Mouse (Mus musculus) intestine, embryonic 14.5 days (tissue): Measurements from ENCODE around the gene Gnb2. TPM values are rescaled to one million over a fixed set of nuclear protein-coding genes. Genes with fewer than 3 reads are reported as not detected.
A peak's percentile ranks its signal among the peaks of the same experiment; 100 is the strongest.

Experiments
- ATAC-seq: fragments of 200-750 bp; cut with Nextera tagmentation; replicated peaks from 2 replicates; pipeline ENCODE4 v1.8.0; 2017; ENCODE audit warnings: low read depth, moderate number of reproducible peaks, moderate TSS enrichment, moderate library complexity; ENCODE audit not compliant: low FRiP score, low TSS enrichment
- DNase-seq: peaks from one replicate; pipeline ENCODE4 v3.0.0-alpha.2; 2018; ENCODE audit warnings: low spot score
- H3K27ac ChIP-seq: fragments of 300-500 bp; sonication (generic); 2 replicates; pipeline ENCODE4 v1.5.1; 2014; ENCODE audit warnings: low read depth, mild to moderate bottlenecking, control low read depth
- H3K27me3 ChIP-seq: fragments of 300-500 bp; sonication (generic); replicated peaks from 2 replicates; pipeline ENCODE4 v1.6.1; 2014; ENCODE audit warnings: low read length, control low read depth; ENCODE audit not compliant: control insufficient read depth, insufficient read depth
- H3K36me3 ChIP-seq: fragments of 300-500 bp; sonication (generic); 2 replicates; pipeline ENCODE4 v1.6.1; 2014; ENCODE audit warnings: low read length, control low read depth; ENCODE audit not compliant: control insufficient read depth, insufficient read depth
- H3K4me1 ChIP-seq: fragments of 300-500 bp; sonication (generic); replicated peaks from 2 replicates; pipeline ENCODE4 v1.6.1; 2014; ENCODE audit warnings: low read length, control low read depth, mixed read lengths; ENCODE audit not compliant: control insufficient read depth, insufficient read depth
- H3K4me2 ChIP-seq: fragments of 300-500 bp; sonication (generic); 2 replicates; pipeline ENCODE4 v1.6.1; 2014; ENCODE audit warnings: low read length
- H3K4me3 ChIP-seq: fragments of 300-500 bp; sonication (generic); 2 replicates; pipeline ENCODE4 v1.5.1; 2014; ENCODE audit warnings: low read depth, low read length, control low read depth, mixed read lengths
- H3K9ac ChIP-seq: fragments of 300-500 bp; sonication (generic); 2 replicates; pipeline ENCODE4 v1.6.1; 2014; ENCODE audit warnings: mild to moderate bottlenecking, low read length
- H3K9me3 ChIP-seq: fragments of 300-500 bp; sonication (generic); 2 replicates; pipeline ENCODE4 v1.6.1; 2016; ENCODE audit warnings: low read length, control low read depth; ENCODE audit not compliant: control insufficient read depth
- WGBS: fragments of 180-500 bp; shearing (Covaris S2); extraction: QIAGEN DNeasy Blood & Tissue Kit; methylation state at CpG from one replicate; pipeline ENCODE4 v1.1.7; 2014; 5-methylcytosine and 5-hydroxymethylcytosine counted together
- polyA plus RNA-seq: library from polyadenylated mRNA; unstranded; fragments of >200 nt; fragmentation: Nextera tagmentation; extraction: Ambion mirVana; gene quantifications from 2 replicates; pipeline ENCODE4 v1.2.1, GENCODE M21; 2014

Gnb2 gene
- polyA plus RNA-seq, 1 experiment from 2014 or later, result 430 TPM

DNA sequence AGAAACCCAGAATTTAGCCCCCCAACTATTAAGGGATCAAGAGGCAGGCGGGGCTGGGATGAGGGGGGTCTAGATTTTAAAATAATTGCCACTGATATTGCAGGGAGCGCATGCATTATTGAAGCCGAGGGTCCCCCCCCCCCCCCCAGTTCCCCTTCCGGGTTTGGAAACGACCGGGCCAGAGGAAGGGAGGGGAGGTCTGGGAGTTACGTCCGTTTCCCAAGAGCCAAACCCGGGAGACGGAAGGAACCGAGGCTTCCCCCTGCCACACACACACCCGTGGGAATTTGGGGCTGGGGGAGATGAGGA, 548 bp downstream of the Gnb2 start:
- 0% methylated on average over 10 of the region's 12 CpGs for WGBS
- peak overlapping the region; percentile 82 for H3K9ac ChIP-seq
- peak; percentile 19 for ATAC-seq

DNA sequence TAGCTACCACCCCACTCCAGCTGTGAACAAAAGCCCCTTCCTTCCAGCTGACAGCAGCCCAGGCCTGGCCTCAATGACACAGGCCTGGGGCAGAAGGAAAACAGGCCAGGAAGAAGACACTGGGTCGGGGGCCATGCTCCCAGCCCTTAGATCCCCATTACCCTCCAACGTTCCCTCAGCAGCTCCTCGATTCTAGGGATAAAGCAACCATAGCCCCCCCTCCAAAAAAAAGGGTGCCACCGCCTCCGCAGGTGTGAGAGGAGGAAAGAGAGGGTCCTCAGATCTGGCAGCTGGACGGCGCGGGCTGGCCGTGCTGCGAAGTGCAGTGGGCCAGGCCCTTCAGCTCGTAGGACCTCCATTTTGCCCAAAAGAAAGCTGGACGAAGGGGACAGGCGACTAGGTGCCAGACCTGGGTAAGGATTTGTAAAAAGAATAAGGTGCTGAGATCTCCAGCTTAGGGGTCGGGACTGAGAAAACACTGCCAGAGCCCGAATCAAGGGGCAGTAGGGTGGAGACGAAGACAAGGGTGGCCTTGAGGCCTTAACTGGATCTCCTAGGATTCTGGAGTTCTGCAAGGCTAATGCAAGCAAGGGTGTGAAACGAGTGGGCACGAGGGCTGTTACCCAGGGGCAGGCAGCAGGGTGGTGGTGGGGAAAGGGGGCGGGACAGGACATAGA, 1.0 kb downstream of the Gnb2 start:
- ATAC-seq (no peak), DNase-seq (peak; percentile 81)
- H3K4me3 ChIP-seq, result peak overlapping the region; percentile 84
- WGBS, result under 1% methylated on average over 19 of the region's 19 CpGs
- peaks cover 9% of the 10 kb centered on the region; the same call in 1 of the 2 replicates for H3K4me1 ChIP-seq
- no peaks in the 10 kb centered on the region for H3K9me3 ChIP-seq
- peaks cover 30% of the 10 kb centered on the region for H3K36me3 ChIP-seq
- H3K4me2 ChIP-seq, result peak overlapping the region; percentile 83
- peak overlapping the region; percentile 82 for H3K9ac ChIP-seq
- peak overlapping the region; percentile 88 for H3K27ac ChIP-seq
- no peaks in the 10 kb centered on the region for H3K27me3 ChIP-seq

More for the DNA sequence above, 548 bp downstream of the Gnb2 start:
- peaks cover 25% of the 10 kb centered on the region for H3K36me3 ChIP-seq
- no peaks in the 10 kb centered on the region for H3K27me3 ChIP-seq
- H3K4me2 ChIP-seq, result peak overlapping the region; percentile 83
- H3K9me3 ChIP-seq, result no peaks in the 10 kb centered on the region
- peak overlapping the region; percentile 88 for H3K27ac ChIP-seq
- H3K4me3 ChIP-seq, result peak overlapping the region; percentile 84
- peaks cover 9% of the 10 kb centered on the region; the same call in 1 of the 2 replicates for H3K4me1 ChIP-seq
- no peak for DNase-seq

DNA sequence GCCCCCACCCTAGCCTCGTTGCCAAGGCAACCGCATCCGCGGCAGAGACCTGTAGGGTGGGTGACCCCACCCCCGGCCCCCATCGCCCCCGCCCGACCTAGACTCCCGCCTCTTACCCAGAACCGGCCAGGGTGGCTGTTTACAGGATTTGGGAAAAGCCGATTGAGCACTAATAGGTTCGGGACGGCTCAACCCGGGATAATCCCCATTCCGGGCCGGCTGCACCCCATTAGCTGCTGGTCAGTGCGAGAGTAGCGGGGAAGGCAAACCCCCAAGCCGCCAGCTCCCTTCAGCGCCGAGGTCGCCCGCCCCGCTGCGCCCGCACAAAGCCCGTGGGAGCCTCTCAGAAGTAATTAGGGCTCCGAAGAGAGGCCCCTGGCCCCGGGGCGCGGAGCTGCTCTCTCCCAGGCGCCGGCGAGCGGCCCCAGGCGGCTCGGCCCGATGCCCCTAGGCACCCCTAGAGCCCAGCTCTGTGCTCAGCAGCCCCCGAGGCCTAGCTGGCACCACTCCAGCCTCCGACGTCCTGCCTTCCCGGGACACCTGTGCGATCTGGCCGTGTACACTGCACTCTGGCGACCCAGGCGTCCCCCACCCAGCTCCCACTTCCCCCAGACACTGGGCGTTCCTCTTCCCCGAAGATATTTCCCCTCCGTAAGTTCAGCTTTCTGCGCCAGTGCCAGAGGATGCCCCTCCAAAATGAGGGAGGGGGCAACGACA, 1.7 kb downstream of the Gnb2 start:
- WGBS, result under 1% methylated on average over 50 of the region's 51 CpGs
- 0 out of 2 replicates have a peak, but pooled peaks have one; percentile 1 for ATAC-seq

DNA sequence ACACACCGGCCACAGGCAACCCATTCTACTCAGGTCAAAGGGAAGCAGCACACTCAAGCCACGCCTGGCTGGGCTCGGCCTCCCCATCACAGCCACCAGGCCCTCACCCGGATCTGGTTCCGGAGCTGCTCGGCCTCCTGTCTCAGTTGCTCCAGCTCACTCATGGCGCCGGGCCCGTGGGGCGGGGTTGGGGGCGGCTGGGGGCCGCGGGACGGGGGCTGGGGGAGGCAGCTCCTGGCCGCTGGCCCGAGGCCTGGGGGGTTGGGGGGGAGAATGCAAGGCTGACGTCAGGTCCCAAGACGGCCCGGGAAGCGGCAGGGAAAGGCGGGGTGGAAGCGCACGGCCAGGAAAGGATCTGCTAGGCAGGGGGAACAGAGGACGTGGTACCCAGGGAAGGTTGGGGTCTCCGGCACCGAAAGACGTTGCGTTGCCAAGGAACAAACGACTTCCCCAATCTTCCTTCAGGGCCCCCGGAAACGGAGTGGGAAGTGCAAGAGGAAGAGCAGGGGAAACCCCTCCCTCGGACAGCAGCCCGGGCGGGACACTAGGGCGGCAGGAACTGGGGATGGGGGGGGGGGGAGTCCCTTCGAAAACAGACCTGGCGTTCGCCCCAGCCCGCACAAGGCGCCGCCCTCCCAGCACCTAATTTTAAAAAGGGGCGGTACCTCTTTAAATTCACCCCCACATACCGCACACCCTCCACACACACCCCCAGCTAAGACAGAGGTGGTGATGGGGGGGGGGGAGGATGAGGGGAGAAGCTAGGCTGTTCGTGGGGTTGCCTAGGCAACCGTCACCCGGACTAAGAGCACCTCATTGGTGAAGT, 2.5 kb downstream of the Gnb2 start:
- Histone ChIP-seq H3K4me3 (peak overlapping the region; percentile 84), H3K27ac (peak overlapping the region; percentile 88), H3K27me3 (no peaks in the 10 kb centered on the region), H3K9me3 (no peaks in the 10 kb centered on the region), H3K9ac (peak overlapping the region; percentile 82), H3K4me2 (peak overlapping the region; percentile 83), H3K4me1 (peaks cover 9% of the 10 kb centered on the region; the same call in 1 of the 2 replicates), H3K36me3 (peaks cover 43% of the 10 kb centered on the region)
- peak; percentile 84 for DNase-seq
- WGBS, result 2% methylated on average over 41 of the region's 46 CpGs
- peak; percentile 25 for ATAC-seq

More for the DNA sequence above, 1.7 kb downstream of the Gnb2 start:
- DNase-seq, result peak; percentile 78
- Histone ChIP-seq H3K36me3 (peaks cover 36% of the 10 kb centered on the region), H3K9ac (peak overlapping the region; percentile 82), H3K27me3 (no peaks in the 10 kb centered on the region), H3K4me3 (peak overlapping the region; percentile 84), H3K4me2 (peak overlapping the region; percentile 83), H3K4me1 (peaks cover 9% of the 10 kb centered on the region; the same call in 1 of the 2 replicates), H3K9me3 (no peaks in the 10 kb centered on the region), H3K27ac (peak overlapping the region; percentile 88)

DNA sequence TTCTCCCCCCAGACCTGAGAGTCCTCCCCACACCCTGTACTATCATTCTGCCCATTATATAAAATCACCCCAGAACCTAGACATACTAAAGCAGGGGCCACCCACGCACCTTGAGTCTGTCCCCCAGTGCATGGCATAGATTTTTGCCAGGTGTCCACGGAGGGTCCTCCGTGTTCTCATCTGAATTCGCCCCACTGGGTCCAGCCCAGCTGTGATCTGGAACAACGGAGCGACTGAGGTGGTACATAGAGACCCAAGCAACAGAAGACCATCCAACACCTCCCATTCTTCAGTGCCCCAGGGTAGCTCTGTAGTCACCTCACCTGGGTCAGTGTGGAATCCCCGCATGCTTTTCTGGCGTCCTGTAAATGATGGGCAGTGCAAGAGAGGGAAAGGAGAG, 3.2 kb downstream of the Gnb2 start:
- peak overlapping the region; percentile 82 for H3K9ac ChIP-seq
- no peaks in the 10 kb centered on the region for H3K27me3 ChIP-seq
- H3K36me3 ChIP-seq, result peaks cover 50% of the 10 kb centered on the region
- ATAC-seq (no peak), DNase-seq (no peak)
- H3K27ac ChIP-seq, result peak overlapping the region; percentile 88
- peaks cover 9% of the 10 kb centered on the region; the same call in 1 of the 2 replicates for H3K4me1 ChIP-seq
- H3K4me2 ChIP-seq, result peak overlapping the region; percentile 83
- H3K9me3 ChIP-seq, result no peaks in the 10 kb centered on the region
- peak overlapping the region; percentile 84 for H3K4me3 ChIP-seq
- WGBS, result 74% methylated on average over 8 of the region's 8 CpGs

DNA sequence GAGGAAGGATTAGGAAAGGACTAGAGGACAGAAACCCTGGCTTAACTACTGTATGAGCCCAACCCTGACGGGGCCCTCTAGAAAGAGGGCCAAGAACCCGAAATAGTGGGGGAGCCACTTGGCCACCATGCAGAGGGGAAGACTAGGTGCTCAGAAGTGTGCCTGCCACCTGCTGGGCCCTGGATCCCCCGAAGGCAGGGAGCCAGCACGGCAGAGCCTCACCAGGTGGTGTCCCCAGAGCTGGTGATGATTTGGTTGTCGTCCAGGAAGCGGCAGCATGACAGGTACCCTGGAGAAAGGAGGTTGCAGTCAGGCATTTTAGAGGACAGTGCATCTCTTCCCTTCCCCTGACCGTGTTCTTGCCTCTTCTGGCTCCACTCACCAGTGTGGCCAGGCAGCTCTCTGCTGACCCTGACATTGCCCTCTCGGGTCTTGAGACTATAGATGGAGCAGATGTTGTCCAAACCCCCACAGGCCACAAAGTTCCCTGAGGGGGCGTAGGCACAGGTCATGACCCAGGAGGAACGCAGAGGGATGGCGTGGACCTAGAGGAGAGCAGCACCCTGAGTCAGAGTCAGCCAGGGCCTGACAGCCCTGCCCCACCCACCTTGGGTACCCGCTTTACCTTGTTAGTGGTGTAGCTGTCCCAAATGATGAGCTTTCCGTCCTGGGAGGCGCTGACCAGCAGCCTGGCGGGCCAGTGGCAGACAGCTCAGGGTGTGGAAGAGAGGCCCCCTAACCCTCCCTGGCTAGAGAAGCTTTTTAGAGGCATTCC, 3.9 kb downstream of the Gnb2 start:
- no peak overlapping the region for H3K4me2 ChIP-seq
- peaks cover 57% of the 10 kb centered on the region for H3K36me3 ChIP-seq
- no peaks in the 10 kb centered on the region for H3K27me3 ChIP-seq
- H3K27ac ChIP-seq, result peak overlapping the region; percentile 88; the same call in 1 of the 2 replicates
- H3K9me3 ChIP-seq, result no peaks in the 10 kb centered on the region
- DNase-seq (no peak), ATAC-seq (no peak)
- WGBS, result 76% methylated on average over 15 of the region's 15 CpGs
- H3K4me3 ChIP-seq, result no peak overlapping the region
- no peak overlapping the region for H3K9ac ChIP-seq
- peaks cover 9% of the 10 kb centered on the region; the same call in 1 of the 2 replicates for H3K4me1 ChIP-seq

DNA sequence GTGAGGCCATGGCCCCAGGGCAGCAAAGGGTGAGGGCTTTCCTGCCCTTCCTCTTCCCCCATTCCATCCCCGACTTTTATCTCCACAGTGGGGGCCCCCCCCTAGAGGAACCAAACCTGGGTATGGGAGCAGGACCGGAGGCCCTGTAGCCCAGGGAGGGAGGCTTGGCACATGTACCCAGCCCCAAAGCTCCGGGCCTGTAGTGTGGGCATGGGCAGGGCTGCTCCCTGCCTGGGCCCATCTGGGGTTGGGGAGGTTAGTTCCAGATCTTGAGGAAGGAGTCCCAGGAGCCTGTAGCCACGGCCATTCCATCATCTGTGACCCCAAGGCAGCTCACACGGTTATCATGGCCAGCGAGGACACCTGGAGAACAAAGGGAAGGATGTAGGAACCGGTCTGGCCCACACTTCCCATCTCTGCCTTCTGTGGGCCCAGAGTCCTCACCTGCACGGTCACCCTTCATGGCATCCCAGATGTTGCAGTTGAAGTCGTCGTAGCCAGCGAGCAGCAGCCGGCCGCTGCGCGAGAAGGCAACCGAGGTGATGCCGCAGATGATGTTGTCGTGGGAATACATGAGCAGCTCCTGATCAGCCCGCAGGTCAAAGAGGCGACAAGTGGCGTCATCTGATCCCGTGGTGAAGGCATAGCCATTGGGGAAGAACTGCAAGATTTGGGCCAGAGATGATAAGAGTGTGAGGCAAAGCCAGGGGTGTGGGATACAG, 4.9 kb downstream of the Gnb2 start:
- H3K9me3 ChIP-seq, result no peaks in the 10 kb centered on the region
- H3K4me2 ChIP-seq, result no peak overlapping the region
- 82% methylated on average over 22 of the region's 22 CpGs for WGBS
- H3K9ac ChIP-seq, result no peak overlapping the region
- H3K27me3 ChIP-seq, result no peaks in the 10 kb centered on the region
- no peak overlapping the region for H3K4me3 ChIP-seq
- peaks cover 9% of the 10 kb centered on the region; the same call in 1 of the 2 replicates for H3K4me1 ChIP-seq
- no peak for DNase-seq
- H3K36me3 ChIP-seq, result peaks cover 67% of the 10 kb centered on the region
- no peak overlapping the region for H3K27ac ChIP-seq
- ATAC-seq, result no peak
